Mouse (Mus musculus): ENCODE data around the gene Selenoh.
"Not testable (repeated sequence)": the region's sequence is repeated elsewhere in the genome, so short reads cannot be mapped to it uniquely, and the experiment has no call there.

Gene Selenoh

GRCm38 (mm10) chr2:84671535-84671934, 965 bp upstream of the Selenoh start:
- DNase-seq (ENCODE audit: low spot score) = not testable (repeated sequence)

GRCm38 (mm10) chr2:84669828-84670568, 572 bp downstream of the Selenoh start:
- DNase-seq (ENCODE audit: low spot score) = no peak

- no peak for DNase-seq (ENCODE audit: low spot score)
Observed at GRCm38 (mm10) chr2:84666081-84666480, 4.5 kb downstream of the Selenoh start.

- DNase-seq (ENCODE audit: low spot score) = peak; percentile 36
Observed at GRCm38 (mm10) chr2:84662866-84663265, 7.7 kb downstream of the Selenoh start.

- peak; percentile 28 for DNase-seq (ENCODE audit: low spot score)
Observed at GRCm38 (mm10) chr2:84660253-84660652, 10.3 kb downstream of the Selenoh start.

GRCm38 (mm10) chr2:84658806-84659205, 11.8 kb downstream of the Selenoh start, which contains the start of gene Btbd18:
TSS of gene Btbd18 (plus strand) at chr2:84659079.
- DNase-seq (ENCODE audit: low spot score) = no peak

GRCm38 (mm10) chr2:84655864-84656263, 14.7 kb downstream of the Selenoh start:
- DNase-seq (ENCODE audit: low spot score) = no peak

- DNase-seq (ENCODE audit: low spot score) = no peak
Observed at GRCm38 (mm10) chr2:84653354-84653753, 17.2 kb downstream of the Selenoh start.

- DNase-seq (ENCODE audit: low spot score) = peak; percentile 53
Observed at GRCm38 (mm10) chr2:84650464-84651195, 19.9 kb downstream of the Selenoh start, which contains the start of gene Ctnnd1. TSS of gene Ctnnd1 (minus strand) at chr2:84650765.

GRCm38 (mm10) chr2:84649674-84650073, 20.9 kb downstream of the Selenoh start:
- no peak for DNase-seq (ENCODE audit: low spot score)

GRCm38 (mm10) chr2:84648369-84648768, 22.2 kb downstream of the Selenoh start:
- no peak for DNase-seq (ENCODE audit: low spot score)

- DNase-seq (ENCODE audit: low spot score) = no peak
Observed at GRCm38 (mm10) chr2:84647051-84647568, 23.5 kb downstream of the Selenoh start.

GRCm38 (mm10) chr2:84646138-84646537, 24.4 kb downstream of the Selenoh start:
- DNase-seq (ENCODE audit: low spot score) = no peak

GRCm38 (mm10) chr2:84640833-84641232, 29.7 kb downstream of the Selenoh start:
- no peak for DNase-seq (ENCODE audit: low spot score)

GRCm38 (mm10) chr2:84638428-84639220, 31.9 kb downstream of the Selenoh start:
- no peak for DNase-seq (ENCODE audit: low spot score)

GRCm38 (mm10) chr2:84637452-84638165, 33.0 kb downstream of the Selenoh start:
- DNase-seq (ENCODE audit: low spot score) = no peak

GRCm38 (mm10) chr2:84636231-84636741, 34.3 kb downstream of the Selenoh start:
- no peak for DNase-seq (ENCODE audit: low spot score)

- DNase-seq (ENCODE audit: low spot score) = peak; percentile 59
Observed at GRCm38 (mm10) chr2:84635611-84636010, 35.0 kb downstream of the Selenoh start.

- DNase-seq (ENCODE audit: low spot score) = no peak
Observed at GRCm38 (mm10) chr2:84634934-84635482, 35.6 kb downstream of the Selenoh start.

GRCm38 (mm10) chr2:84634006-84634405, 36.6 kb downstream of the Selenoh start:
- DNase-seq (ENCODE audit: low spot score) = no peak

GRCm38 (mm10) chr2:84632999-84633398, 37.6 kb downstream of the Selenoh start:
- DNase-seq (ENCODE audit: low spot score) = no peak
